Mouse (Mus musculus): Measurements from ENCODE around the gene Acly. TPM values are rescaled to one million over a fixed set of nuclear protein-coding genes. Genes with fewer than 3 reads are reported as not detected.

Acly gene
- polyA plus RNA-seq, 1 experiment from 2014 or later, result 54.0 TPM

DNA sequence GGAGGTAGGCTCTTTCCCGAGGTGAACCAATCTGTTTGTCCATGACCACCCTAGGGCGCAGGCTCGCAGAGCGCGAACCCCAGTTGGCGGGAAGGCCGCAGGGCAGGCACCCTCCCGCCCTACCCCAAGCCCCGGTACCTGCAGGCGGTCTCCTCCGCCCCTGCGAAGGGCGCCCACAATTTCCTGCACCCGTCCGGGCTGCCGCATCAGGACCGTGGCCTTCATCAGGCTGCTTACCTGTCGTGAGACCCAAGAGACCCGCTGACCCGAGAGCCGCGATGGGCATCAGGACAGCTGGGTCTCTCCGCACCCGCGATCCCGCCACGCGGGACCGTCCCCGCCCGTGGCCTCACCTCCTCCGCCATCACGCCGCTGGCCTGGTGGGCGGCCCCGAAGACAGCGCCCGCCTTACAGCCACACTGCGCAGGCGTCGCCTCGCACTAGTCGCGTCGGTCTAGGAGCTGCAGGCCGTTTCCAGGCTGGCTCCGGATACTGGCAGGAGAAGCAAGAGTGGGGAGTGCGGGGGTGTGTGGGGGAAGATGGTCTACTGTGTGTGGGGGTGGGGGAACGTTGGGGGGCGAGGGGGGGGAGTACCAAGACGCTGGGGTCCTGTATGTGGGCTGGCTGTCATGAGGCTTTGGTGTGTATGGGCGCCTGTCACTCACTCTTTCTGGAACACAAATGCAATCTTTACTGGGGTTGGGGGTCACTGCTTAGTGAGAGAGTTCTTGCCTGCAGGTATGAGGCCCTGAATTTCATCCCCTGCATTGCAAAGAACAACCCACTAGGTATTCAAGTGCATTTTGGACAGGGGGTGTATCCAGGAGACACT lies 86.9 kb downstream of the Acly start:
- no peaks in the 10 kb centered on the region for H3K9me3 ChIP-seq (ENCODE audit: control insufficient read depth, low read length)
- WGBS, result 2% methylated on average over 50 of the region's 52 CpGs
- ATAC-seq (ENCODE audit: insufficient number of reproducible peaks, insufficient read depth, low FRiP score, low read depth), result peak; percentile 96
- peak overlapping the region; percentile 77 to 89 for H3K4me3 ChIP-seq (ENCODE audit: control insufficient read depth in 1 of 2, insufficient read depth in 1 of 2, low read depth in 1 of 2, low read length in 2 of 2)
- H3K9ac ChIP-seq (ENCODE audit: low read length), result peak overlapping the region; percentile 94
- H3K4me1 ChIP-seq (ENCODE audit: control insufficient read depth in 2 of 2, insufficient read depth in 2 of 2, low read length in 2 of 2), result peaks cover 3 to 9% of the 10 kb centered on the region in 2 experiments
- no peaks in the 10 kb centered on the region for H3K27me3 ChIP-seq (ENCODE audit: control insufficient read depth, insufficient read depth, low read length)
- H3K4me2 ChIP-seq (ENCODE audit: low read length), result peak overlapping the region; percentile 79
- peaks cover 19% of the 10 kb centered on the region for H3K36me3 ChIP-seq (ENCODE audit: control insufficient read depth, insufficient read depth, low read length)
- peak overlapping the region; percentile 20 to 73; a peak in 2 of 4 replicates for H3K27ac ChIP-seq (replicated peaks in 1 of 2; ENCODE audit: control insufficient read depth in 1 of 2, insufficient read depth in 1 of 2, low read depth in 2 of 2, low read length in 2 of 2)

DNA sequence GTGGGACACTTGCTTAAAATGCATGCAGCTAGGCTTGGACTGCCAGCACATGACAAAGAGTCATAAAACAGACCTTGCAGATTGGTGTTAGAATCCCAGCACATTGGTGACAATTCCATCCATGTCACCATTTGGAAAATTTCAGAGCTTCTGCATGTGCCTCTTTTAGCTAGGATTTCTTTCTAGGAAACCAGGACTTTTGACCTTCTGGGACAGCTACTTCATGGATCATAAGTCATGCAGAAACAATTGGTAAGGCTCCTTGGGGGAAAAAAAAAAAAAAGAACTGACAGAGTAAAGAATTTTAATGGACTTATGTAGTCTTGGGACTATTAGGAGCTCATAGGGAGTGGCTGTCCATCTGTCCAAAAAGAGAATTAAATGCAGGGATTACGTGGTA lies 89.9 kb downstream of the Acly start:
- no peaks in the 10 kb centered on the region for H3K27me3 ChIP-seq (ENCODE audit: control insufficient read depth, insufficient read depth, low read length)
- H3K4me1 ChIP-seq (ENCODE audit: control insufficient read depth in 2 of 2, insufficient read depth in 2 of 2, low read length in 2 of 2), result peaks cover 3 to 9% of the 10 kb centered on the region in 2 experiments
- ATAC-seq (ENCODE audit: insufficient number of reproducible peaks, insufficient read depth, low FRiP score, low read depth), result no peak
- no peak overlapping the region for H3K27ac ChIP-seq (replicated peaks in 1 of 2; ENCODE audit: control insufficient read depth in 1 of 2, insufficient read depth in 1 of 2, low read depth in 2 of 2, low read length in 2 of 2)
- H3K9me3 ChIP-seq (ENCODE audit: control insufficient read depth, low read length), result no peaks in the 10 kb centered on the region
- peaks cover 40% of the 10 kb centered on the region for H3K36me3 ChIP-seq (ENCODE audit: control insufficient read depth, insufficient read depth, low read length)
- H3K4me2 ChIP-seq (ENCODE audit: low read length), result no peak overlapping the region
- H3K4me3 ChIP-seq (ENCODE audit: control insufficient read depth in 1 of 2, insufficient read depth in 1 of 2, low read depth in 1 of 2, low read length in 2 of 2), result no peak overlapping the region
- 91% methylated on average over 1 of the region's 1 CpGs for WGBS
- H3K9ac ChIP-seq (ENCODE audit: low read length), result no peak overlapping the region

GRCm38 (mm10) chr11:100435678-100436246 lies 92.0 kb downstream of the Acly start:
- no peak overlapping the region for H3K4me2 ChIP-seq (ENCODE audit: low read length)
- no peaks in the 10 kb centered on the region for H3K27me3 ChIP-seq (ENCODE audit: control insufficient read depth, insufficient read depth, low read length)
- no peaks in the 10 kb centered on the region for H3K9me3 ChIP-seq (ENCODE audit: control insufficient read depth, low read length)
- peaks cover 12 to 18% of the 10 kb centered on the region in 2 experiments for H3K4me1 ChIP-seq (ENCODE audit: control insufficient read depth in 2 of 2, insufficient read depth in 2 of 2, low read length in 2 of 2)
- peaks cover 49% of the 10 kb centered on the region for H3K36me3 ChIP-seq (ENCODE audit: control insufficient read depth, insufficient read depth, low read length)
- no peak overlapping the region for H3K4me3 ChIP-seq (ENCODE audit: control insufficient read depth in 1 of 2, insufficient read depth in 1 of 2, low read depth in 1 of 2, low read length in 2 of 2)
- no peak for ATAC-seq (ENCODE audit: insufficient number of reproducible peaks, insufficient read depth, low FRiP score, low read depth)
- H3K9ac ChIP-seq (ENCODE audit: low read length), result no peak overlapping the region
- WGBS, result 82% methylated on average over 9 of the region's 9 CpGs
- H3K27ac ChIP-seq (replicated peaks in 1 of 2; ENCODE audit: control insufficient read depth in 1 of 2, insufficient read depth in 1 of 2, low read depth in 2 of 2, low read length in 2 of 2), result no peak overlapping the region

DNA sequence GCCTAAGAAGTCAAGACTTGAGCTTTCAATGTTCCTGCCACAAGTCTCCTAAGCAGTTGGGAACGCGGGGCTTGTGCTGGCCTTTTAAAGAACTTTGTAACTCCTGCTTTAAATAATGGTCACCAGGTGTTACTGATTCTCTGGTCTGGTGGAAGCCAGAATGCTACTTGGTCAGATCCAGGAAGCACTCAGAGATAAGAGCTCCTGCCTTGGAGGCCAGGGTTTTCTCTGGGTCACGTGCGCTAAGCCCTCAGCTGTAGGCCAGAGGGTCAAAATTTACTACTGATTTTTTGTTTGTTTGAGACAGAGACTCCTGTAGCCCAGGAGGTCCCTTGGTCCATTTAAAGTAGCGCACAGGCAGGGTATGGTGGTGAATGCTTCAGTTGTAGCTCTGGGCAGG lies 95.8 kb downstream of the Acly start:
- 70% methylated on average over 5 of the region's 5 CpGs for WGBS
- Histone ChIP-seq H3K4me2 (ENCODE audit: low read length) (no peak overlapping the region), H3K4me1 (ENCODE audit: control insufficient read depth in 2 of 2, insufficient read depth in 2 of 2, low read length in 2 of 2) (peaks cover 34% of the 10 kb centered on the region in 2 experiments), H3K9me3 (ENCODE audit: control insufficient read depth, low read length) (no peaks in the 10 kb centered on the region), H3K9ac (ENCODE audit: low read length) (no peak overlapping the region), H3K4me3 (ENCODE audit: control insufficient read depth in 1 of 2, insufficient read depth in 1 of 2, low read depth in 1 of 2, low read length in 2 of 2) (no peak overlapping the region), H3K27ac (replicated peaks in 1 of 2; ENCODE audit: control insufficient read depth in 1 of 2, insufficient read depth in 1 of 2, low read depth in 2 of 2, low read length in 2 of 2) (no peak overlapping the region), H3K27me3 (ENCODE audit: control insufficient read depth, insufficient read depth, low read length) (no peaks in the 10 kb centered on the region), H3K36me3 (ENCODE audit: control insufficient read depth, insufficient read depth, low read length) (peaks cover 57% of the 10 kb centered on the region)
- ATAC-seq (ENCODE audit: insufficient number of reproducible peaks, insufficient read depth, low FRiP score, low read depth), result no peak

- peak overlapping the region; percentile 52 to 79 for H3K27ac ChIP-seq (replicated peaks in 1 of 2; ENCODE audit: control insufficient read depth in 1 of 2, insufficient read depth in 1 of 2, low read depth in 2 of 2, low read length in 2 of 2)
- peak; percentile 14; the same call in 1 of the 2 replicates for ATAC-seq (ENCODE audit: insufficient number of reproducible peaks, insufficient read depth, low FRiP score, low read depth)
- no peaks in the 10 kb centered on the region for H3K9me3 ChIP-seq (ENCODE audit: control insufficient read depth, low read length)
- H3K27me3 ChIP-seq (ENCODE audit: control insufficient read depth, insufficient read depth, low read length), result no peaks in the 10 kb centered on the region
- H3K36me3 ChIP-seq (ENCODE audit: control insufficient read depth, insufficient read depth, low read length), result peaks cover 45% of the 10 kb centered on the region
- no peak overlapping the region for H3K4me3 ChIP-seq (ENCODE audit: control insufficient read depth in 1 of 2, insufficient read depth in 1 of 2, low read depth in 1 of 2, low read length in 2 of 2)
- H3K4me2 ChIP-seq (ENCODE audit: low read length), result no peak overlapping the region
- 35% methylated on average over 7 of the region's 7 CpGs for WGBS
- peak overlapping the region; percentile 18; the same call in 1 of the 2 replicates for H3K9ac ChIP-seq (ENCODE audit: low read length)
- peaks cover 39 to 42% of the 10 kb centered on the region in 2 experiments for H3K4me1 ChIP-seq (ENCODE audit: control insufficient read depth in 2 of 2, insufficient read depth in 2 of 2, low read length in 2 of 2)
These were observed 97.7 kb downstream of the Acly start for GRCm38 (mm10) chr11:100430052-100430451.

DNA sequence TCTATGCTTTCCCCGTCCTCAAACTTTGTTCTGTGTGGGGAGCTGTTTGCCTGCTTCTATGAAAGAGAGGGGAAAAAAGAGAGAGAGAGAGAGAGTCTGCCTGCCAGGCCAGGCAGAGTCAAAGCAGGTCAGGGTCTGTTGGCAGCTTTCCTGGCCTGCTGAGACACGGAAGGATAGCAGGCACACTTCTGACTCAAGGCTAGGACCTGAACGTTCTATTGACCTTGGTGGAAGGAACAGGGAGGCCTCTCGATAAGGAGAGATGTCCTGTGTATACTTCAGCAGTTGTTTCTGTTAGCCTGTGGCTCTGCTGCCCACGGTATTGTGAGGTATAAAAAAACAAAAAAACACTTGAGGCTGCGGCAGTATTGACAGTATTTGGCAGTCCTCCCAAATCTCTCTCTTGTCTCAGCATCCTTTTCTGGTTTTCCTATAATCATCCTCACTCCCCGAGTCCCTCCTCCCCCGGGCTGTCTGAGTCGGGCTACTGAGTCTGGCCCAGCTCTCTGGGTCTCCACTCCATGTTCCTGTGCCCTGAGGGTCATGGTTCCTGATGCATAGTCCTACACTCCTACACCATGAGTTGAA lies 99.1 kb downstream of the Acly start:
- no peak overlapping the region for H3K4me2 ChIP-seq (ENCODE audit: low read length)
- H3K4me1 ChIP-seq (ENCODE audit: control insufficient read depth in 2 of 2, insufficient read depth in 2 of 2, low read length in 2 of 2), result peaks cover 39 to 42% of the 10 kb centered on the region in 2 experiments
- peak; percentile 28; the same call in 1 of the 2 replicates for ATAC-seq (ENCODE audit: insufficient number of reproducible peaks, insufficient read depth, low FRiP score, low read depth)
- H3K9ac ChIP-seq (ENCODE audit: low read length), result peak overlapping the region; percentile 18; the same call in 1 of the 2 replicates
- H3K27me3 ChIP-seq (ENCODE audit: control insufficient read depth, insufficient read depth, low read length), result no peaks in the 10 kb centered on the region
- peak overlapping the region; percentile 72 to 79 for H3K27ac ChIP-seq (replicated peaks in 1 of 2; ENCODE audit: control insufficient read depth in 1 of 2, insufficient read depth in 1 of 2, low read depth in 2 of 2, low read length in 2 of 2)
- H3K4me3 ChIP-seq (ENCODE audit: control insufficient read depth in 1 of 2, insufficient read depth in 1 of 2, low read depth in 1 of 2, low read length in 2 of 2), result no peak overlapping the region
- peaks cover 48% of the 10 kb centered on the region for H3K36me3 ChIP-seq (ENCODE audit: control insufficient read depth, insufficient read depth, low read length)
- 14% methylated on average over 9 of the region's 9 CpGs for WGBS
- H3K9me3 ChIP-seq (ENCODE audit: control insufficient read depth, low read length), result no peaks in the 10 kb centered on the region

GRCm38 (mm10) chr11:100426820-100427219 lies 101.0 kb downstream of the Acly start:
- Histone ChIP-seq H3K27me3 (ENCODE audit: control insufficient read depth, insufficient read depth, low read length) (no peaks in the 10 kb centered on the region), H3K4me1 (ENCODE audit: control insufficient read depth in 2 of 2, insufficient read depth in 2 of 2, low read length in 2 of 2) (peaks cover 35 to 37% of the 10 kb centered on the region in 2 experiments), H3K4me3 (ENCODE audit: control insufficient read depth in 1 of 2, insufficient read depth in 1 of 2, low read depth in 1 of 2, low read length in 2 of 2) (no peak overlapping the region), H3K9ac (ENCODE audit: low read length) (no peak overlapping the region), H3K9me3 (ENCODE audit: control insufficient read depth, low read length) (no peaks in the 10 kb centered on the region), H3K36me3 (ENCODE audit: control insufficient read depth, insufficient read depth, low read length) (peaks cover 55% of the 10 kb centered on the region), H3K4me2 (ENCODE audit: low read length) (no peak overlapping the region), H3K27ac (replicated peaks in 1 of 2; ENCODE audit: control insufficient read depth in 1 of 2, insufficient read depth in 1 of 2, low read depth in 2 of 2, low read length in 2 of 2) (no peak overlapping the region)
- no peak for ATAC-seq (ENCODE audit: insufficient number of reproducible peaks, insufficient read depth, low FRiP score, low read depth)
- 64% methylated on average over 3 of the region's 3 CpGs for WGBS
